Mouse (Mus musculus): ENCODE data around the gene Spata13.

Gene Spata13

GRCm38 (mm10) chr14:60712289-60712830 is 78.6 kb downstream of the Spata13 start:
- DNase-seq (ENCODE audit: low spot score): no peak

GRCm38 (mm10) chr14:60715686-60716085 is 81.9 kb downstream of the Spata13 start:
- DNase-seq (ENCODE audit: low spot score): no peak

GRCm38 (mm10) chr14:60721304-60721703 is 87.5 kb downstream of the Spata13 start:
- DNase-seq (ENCODE audit: low spot score): no peak

- no peak for DNase-seq (ENCODE audit: low spot score)
Observed at GRCm38 (mm10) chr14:60721938-60722337, 88.1 kb downstream of the Spata13 start.

GRCm38 (mm10) chr14:60726091-60726490 is 92.3 kb downstream of the Spata13 start:
- DNase-seq (ENCODE audit: low spot score): peak; percentile 25

GRCm38 (mm10) chr14:60727130-60727529 is 93.3 kb downstream of the Spata13 start:
- no peak for DNase-seq (ENCODE audit: low spot score)

- DNase-seq (ENCODE audit: low spot score): no peak
Observed at GRCm38 (mm10) chr14:60732081-60732480, 98.3 kb downstream of the Spata13 start.

- peak; percentile 9 for DNase-seq (ENCODE audit: low spot score)
Observed at GRCm38 (mm10) chr14:60732787-60733186, 99.0 kb downstream of the Spata13 start.

GRCm38 (mm10) chr14:60733706-60734105 is 99.9 kb downstream of the Spata13 start:
- no peak for DNase-seq (ENCODE audit: low spot score)

GRCm38 (mm10) chr14:60735206-60735605 is 101.4 kb downstream of the Spata13 start:
- DNase-seq (ENCODE audit: low spot score): no peak

- no peak for DNase-seq (ENCODE audit: low spot score)
Observed at GRCm38 (mm10) chr14:60735848-60736547, 102.2 kb downstream of the Spata13 start.

GRCm38 (mm10) chr14:60736591-60737192 is 102.9 kb downstream of the Spata13 start:
- DNase-seq (ENCODE audit: low spot score): no peak

- DNase-seq (ENCODE audit: low spot score): no peak
Observed at GRCm38 (mm10) chr14:60737202-60737611, 103.4 kb downstream of the Spata13 start.

GRCm38 (mm10) chr14:60738434-60738938 is 104.7 kb downstream of the Spata13 start:
- no peak for DNase-seq (ENCODE audit: low spot score)

GRCm38 (mm10) chr14:60739155-60739554 is 105.4 kb downstream of the Spata13 start:
- DNase-seq (ENCODE audit: low spot score): no peak

- no peak for DNase-seq (ENCODE audit: low spot score)
Observed at GRCm38 (mm10) chr14:60739616-60740015, 105.8 kb downstream of the Spata13 start.

- no peak for DNase-seq (ENCODE audit: low spot score)
Observed at GRCm38 (mm10) chr14:60740507-60740906, 106.7 kb downstream of the Spata13 start.

- no peak for DNase-seq (ENCODE audit: low spot score)
Observed at GRCm38 (mm10) chr14:60741033-60741432, 107.2 kb downstream of the Spata13 start.

- DNase-seq (ENCODE audit: low spot score): peak; percentile 33
Observed at GRCm38 (mm10) chr14:60741490-60741981, 107.7 kb downstream of the Spata13 start.

GRCm38 (mm10) chr14:60743681-60744080 is 109.9 kb downstream of the Spata13 start:
- DNase-seq (ENCODE audit: low spot score): no peak

- no peak for DNase-seq (ENCODE audit: low spot score)
Observed at GRCm38 (mm10) chr14:60745201-60745600, 111.4 kb downstream of the Spata13 start.

- no peak for DNase-seq (ENCODE audit: low spot score)
Observed at GRCm38 (mm10) chr14:60746141-60746540, 112.3 kb downstream of the Spata13 start.
